8 mouse cellular contexts compared by ENCODE assay signal in the genomic region with DNA sequence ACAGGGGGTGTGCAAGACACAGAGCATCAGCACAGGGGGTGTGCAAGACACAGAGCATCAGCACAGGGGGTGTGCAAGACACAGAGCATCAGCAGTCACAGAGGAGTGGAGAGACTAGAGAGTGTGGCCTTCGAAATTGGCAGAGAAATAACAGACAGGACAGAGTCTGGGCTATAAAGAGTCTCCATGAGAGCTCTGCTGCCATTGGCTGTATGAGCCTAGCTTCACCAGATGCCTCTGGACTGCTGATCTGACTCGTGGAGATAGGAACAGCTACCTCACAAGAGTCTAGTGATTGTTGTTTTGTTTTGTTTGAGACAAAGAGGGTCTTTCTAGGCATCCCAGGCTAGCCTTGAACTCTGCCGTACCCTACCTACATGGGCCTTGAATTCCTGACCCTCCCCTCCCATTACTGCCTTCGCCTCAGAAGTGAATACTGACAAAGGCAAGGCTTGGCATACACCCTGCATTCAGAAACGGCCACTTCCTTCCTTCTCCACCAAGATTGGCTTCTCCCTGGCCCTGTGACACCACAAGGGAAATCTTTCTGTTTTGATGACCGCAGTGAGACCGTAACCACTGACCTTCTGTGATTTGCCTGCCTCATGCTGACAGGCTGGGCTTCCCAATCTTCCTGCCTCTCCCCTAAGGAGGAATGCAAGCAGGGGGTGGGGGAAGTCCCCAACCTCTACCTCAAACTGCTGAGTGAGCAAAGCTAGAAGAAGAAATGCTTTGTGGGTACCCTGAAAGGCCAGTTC. TPM values are rescaled to one million over a fixed set of nuclear protein-coding genes. Genes with fewer than 3 reads are reported as not detected.
DNase-seq lines count a peak whose midpoint lies in the region; ATAC-seq and TF ChIP-seq lines count a peak whose summit lies in the region.

No protein-coding gene starts in this region.

- H3K9me3 ChIP-seq in CH12.LX (replicated peaks; ENCODE audit: low read length): peaks cover 3% of the 10 kb centered on the region
- H3K9me3 ChIP-seq in heart, embryonic 13.5 days: 0 out of 2 replicates have a peak, but pooled peaks cover 3% of the 10 kb centered on the region
- no peaks in the 10 kb centered on the region for H3K9me3 ChIP-seq in midbrain, embryonic 13.5 days

- TF ChIP-seq CTCF in CH12.LX (conservative IDR thresholded peaks at IDR 0.05 in 1 of 2, IDR thresholded peaks at IDR 0.05 in 1 of 2; ENCODE audit: low read depth in 2 of 2, low read length in 2 of 2): no peak

- H3K4me3 ChIP-seq in CH12.LX (replicated peaks in 1 of 3; ENCODE audit: low read depth in 2 of 3, low read length in 2 of 3, poor library complexity in 1 of 3): peak overlapping the region in 1 of 3 experiments; percentile 1
- H3K4me3 ChIP-seq in heart, embryonic 13.5 days: no peak overlapping the region
- no peak overlapping the region for H3K4me3 ChIP-seq in midbrain, embryonic 13.5 days (replicated peaks)

- peak; percentile 50 for DNase-seq in CH12.LX (ENCODE audit: extremely low read depth)
- DNase-seq in adrenal gland, adult 2 months: peak; percentile 61
- DNase-seq in kidney, postnatal 4 days: peak; percentile 47 to 67
- no peak for DNase-seq in urinary bladder, postnatal 14 days (ENCODE audit: low spot score)
- no peak for DNase-seq in layer of hippocampus, postnatal 10 days (ENCODE audit: low spot score in 2 of 2)

- TF ChIP-seq POLR2A in CH12.LX (IDR thresholded peaks at IDR 0.05; ENCODE audit: low read depth, low read length): no peak

- peaks cover 29 to 41% of the 10 kb centered on the region in 2 experiments for H3K4me1 ChIP-seq in CH12.LX (ENCODE audit: control insufficient read depth in 1 of 2, insufficient read depth in 2 of 2)
- peaks cover 40% of the 10 kb centered on the region for H3K4me1 ChIP-seq in heart, embryonic 13.5 days
- peaks cover 29% of the 10 kb centered on the region for H3K4me1 ChIP-seq in midbrain, embryonic 13.5 days (replicated peaks)

- TF ChIP-seq RAD21 in CH12.LX (IDR thresholded peaks at IDR 0.05; ENCODE audit: low read depth, low read length): no peak

- 25% methylated on average over 7 of the region's 7 CpGs for WGBS in heart, embryonic 13.5 days
- WGBS in midbrain, embryonic 13.5 days: 42% methylated on average over 7 of the region's 7 CpGs

- dilution Hi-C loops in CH12.LX (cut with MboI; ENCODE audit: extremely low pct_ligation_motif_present, extremely low pct_unique_long_range_greater_than_20kb, low sequenced_read_pairs): no loop called here

- no peaks in the 10 kb centered on the region for H3K36me3 ChIP-seq in CH12.LX (replicated peaks in 1 of 2; ENCODE audit: control insufficient read depth in 1 of 2, insufficient read depth in 1 of 2, low read length in 1 of 2)
- H3K36me3 ChIP-seq in heart, embryonic 13.5 days: no peaks in the 10 kb centered on the region
- no peaks in the 10 kb centered on the region for H3K36me3 ChIP-seq in midbrain, embryonic 13.5 days

- H3K4me2 ChIP-seq in CH12.LX (ENCODE audit: insufficient read depth, low read depth, poor library complexity, severe bottlenecking): peak overlapping the region; percentile 18; the same call in 1 of the 2 replicates
- no peak overlapping the region for H3K4me2 ChIP-seq in heart, embryonic 13.5 days
- H3K4me2 ChIP-seq in midbrain, embryonic 13.5 days (replicated peaks): no peak overlapping the region

- H3K79me2 ChIP-seq in CH12.LX (replicated peaks; ENCODE audit: control insufficient read depth, extremely low read depth, insufficient read depth, poor library complexity, severe bottlenecking): no peaks in the 10 kb centered on the region

- no peak; the same call in 1 of the 2 replicates for TF ChIP-seq EP300 in CH12.LX (IDR thresholded peaks at IDR 0.05; ENCODE audit: low read length)

- no peak overlapping the region for H3K9ac ChIP-seq in CH12.LX (ENCODE audit: insufficient read depth, low read depth)
- H3K9ac ChIP-seq in heart, embryonic 13.5 days: 0 out of 2 replicates have a peak overlapping the region, but pooled peaks have one; percentile 5
- no peak overlapping the region for H3K9ac ChIP-seq in midbrain, embryonic 13.5 days (replicated peaks)

- no peak for ATAC-seq in heart, embryonic 13.5 days (ENCODE audit: extremely low read depth, insufficient number of reproducible peaks, low FRiP score, low TSS enrichment)
- ATAC-seq in midbrain, embryonic 13.5 days: 0 out of 2 replicates have a peak, but pooled peaks have one; percentile 5
- ATAC-seq in frontal cortex, adult (ENCODE audit: low TSS enrichment): no peak

- no peaks in the 10 kb centered on the region for H3K27me3 ChIP-seq in CH12.LX (replicated peaks)
- no peaks in the 10 kb centered on the region for H3K27me3 ChIP-seq in heart, embryonic 13.5 days (replicated peaks)
- no peaks in the 10 kb centered on the region for H3K27me3 ChIP-seq in midbrain, embryonic 13.5 days

- in situ Hi-C loops in CH12.LX (cut with MboI; ENCODE audit: low pct_ligation_motif_present, low pct_unique_long_range_greater_than_20kb, low sequenced_read_pairs): no loop called here

- H3K27ac ChIP-seq in CH12.LX (ENCODE audit: insufficient read depth, low read depth): peak overlapping the region; percentile 55
- H3K27ac ChIP-seq in heart, embryonic 13.5 days (replicated peaks): peak overlapping the region; percentile 73
- H3K27ac ChIP-seq in midbrain, embryonic 13.5 days: no peak overlapping the region

TF ChIP-seq in CH12.LX, 34 proteins besides CTCF, POLR2A, EP300 and RAD21:
- TF ChIP-seq MEF2A (IDR thresholded peaks at IDR 0.05; ENCODE audit: borderline replicate concordance, low read depth, low read length): 0 out of 2 replicates have a peak, but pooled peaks have one; percentile 8
- 0 out of 2 replicates have a peak, but pooled peaks have one; percentile 26 for TF ChIP-seq MAX (IDR thresholded peaks at IDR 0.05; ENCODE audit: low read length)
- TF ChIP-seq MAZ (IDR thresholded peaks at IDR 0.05; ENCODE audit: low read depth, low read length): no peak
- TF ChIP-seq SMC3 (IDR thresholded peaks at IDR 0.05; ENCODE audit: low read depth, low read length): no peak
- peak; percentile 96 for TF ChIP-seq MAFK (IDR thresholded peaks at IDR 0.05; ENCODE audit: insufficient replicate concordance, low read length)

RNA-seq across cellular contexts. Expression of a gene that starts 3.4 kb away (rescaled TPM):
- total RNA-seq in CH12.LX (2012; rRNA removed): 0.80 and 0.93 TPM in 2 replicates
- total RNA-seq in CH12.LX (2014; rRNA removed): 1.2 and 1.5 TPM in 2 replicates
- polyA plus RNA-seq in CH12.LX (2012; ENCODE audit: insufficient read length, low read depth): 2.7 and 3.3 TPM in 2 replicates
- total RNA-seq in adrenal gland, adult 2 months (2021): 10 to 100 TPM; 31.8 to 46.0 TPM
- 22.2 and 27.0 TPM in 2 replicates for polyA plus RNA-seq in adrenal gland, adult 2 months (2012; rRNA removed)
- 15.3 and 15.7 TPM in 2 replicates for polyA plus RNA-seq in heart, embryonic 13.5 days (2015; fragmentation: Nextera tagmentation; extraction: Ambion mirVana)
- 9.8 and 9.9 TPM in 2 replicates for polyA plus RNA-seq in midbrain, embryonic 13.5 days (2015; fragmentation: Nextera tagmentation; extraction: Ambion mirVana)
- total RNA-seq in layer of hippocampus, postnatal 10 days (2021): 10 to 100 TPM; 16.3 to 20.0 TPM

Comparison
In these comparisons a context has a peak if more than half of its experiments do, and no peak if none do; other contexts are left out.
1. DNase-seq: peak in CH12.LX (single experiment), adrenal gland, adult 2 months (single experiment) and kidney, postnatal 4 days (2 of 2); none in urinary bladder, postnatal 14 days (single experiment) and layer of hippocampus, postnatal 10 days (0 of 2).